Mouse (Mus musculus) liver, embryonic 16.5 days (tissue): Measurements from ENCODE around the gene Vmn1r43. TPM values are rescaled to one million over a fixed set of nuclear protein-coding genes. Genes with fewer than 3 reads are reported as not detected.

Experiments
- ATAC-seq: fragments of 200-750 bp; cut with Nextera tagmentation; 2 replicates; pipeline ENCODE4 v1.8.0; 2017; ENCODE audit warnings: low read depth, mild to moderate bottlenecking, moderate number of reproducible peaks, moderate library complexity
- H3K27ac ChIP-seq: fragments of 300-500 bp; sonication (generic); 2 replicates; pipeline ENCODE4 v1.5.1; 2014; ENCODE audit warnings: mild to moderate bottlenecking, low read length
- H3K27me3 ChIP-seq: fragments of 300-500 bp; sonication (generic); 2 replicates; pipeline ENCODE4 v1.6.1; 2014; ENCODE audit warnings: low read depth, low read length, mixed read lengths; ENCODE audit not compliant: control insufficient read depth, insufficient read depth
- H3K36me3 ChIP-seq: fragments of 300-500 bp; sonication (generic); 2 replicates; pipeline ENCODE4 v1.6.1; 2014; ENCODE audit warnings: mild to moderate bottlenecking; ENCODE audit not compliant: control insufficient read depth, insufficient read depth
- H3K4me1 ChIP-seq: fragments of 300-500 bp; sonication (generic); 2 replicates; pipeline ENCODE4 v1.6.1; 2014; ENCODE audit warnings: low read depth, low read length, mixed read lengths; ENCODE audit not compliant: control insufficient read depth
- H3K4me2 ChIP-seq: fragments of 300-500 bp; sonication (generic); 2 replicates; pipeline ENCODE4 v1.6.1; 2014; ENCODE audit warnings: low read depth, low read length, mixed read lengths
- H3K4me3 ChIP-seq: fragments of 300-500 bp; sonication (generic); 2 replicates; pipeline ENCODE4 v1.5.1; 2014; ENCODE audit warnings: low read depth, mild to moderate bottlenecking, low read length
- H3K9ac ChIP-seq: fragments of 300-500 bp; sonication (generic); 2 replicates; pipeline ENCODE4 v1.6.1; 2014; ENCODE audit warnings: low read depth, low read length
- H3K9me3 ChIP-seq: fragments of 300-500 bp; sonication (generic); replicated peaks from 2 replicates; pipeline ENCODE4 v1.6.1; 2016; ENCODE audit warnings: low read length; ENCODE audit not compliant: control insufficient read depth
- WGBS: fragments of 180-500 bp; shearing (Covaris S2); extraction: QIAGEN DNeasy Blood & Tissue Kit; methylation state at CpG from one replicate; pipeline ENCODE4 v1.1.7; 2014; ENCODE audit not compliant: insufficient replicate concordance; 5-methylcytosine and 5-hydroxymethylcytosine counted together
- polyA plus RNA-seq: library from polyadenylated mRNA; unstranded; fragments of >200 nt; fragmentation: Nextera tagmentation; extraction: Ambion mirVana; gene quantifications from 2 replicates; pipeline ENCODE4 v1.2.1, GENCODE M21; 2015

Vmn1r43 gene
- polyA plus RNA-seq, 1 experiment from 2014 or later, result not detected

GRCm38 (mm10) chr6:89857552-89857951 is 18.7 kb downstream of the Vmn1r43 start:
- WGBS, result 48% methylated on average over 3 of the region's 3 CpGs
- H3K27ac ChIP-seq, result no peak overlapping the region
- H3K9me3 ChIP-seq, result 0 out of 2 replicates have a peak, but pooled peaks cover 2% of the 10 kb centered on the region
- H3K9ac ChIP-seq, result no peak overlapping the region
- no peak overlapping the region for H3K4me3 ChIP-seq
- H3K4me1 ChIP-seq, result no peaks in the 10 kb centered on the region
- H3K36me3 ChIP-seq, result no peaks in the 10 kb centered on the region
- ATAC-seq, result no peak
- no peak overlapping the region for H3K4me2 ChIP-seq
- no peaks in the 10 kb centered on the region for H3K27me3 ChIP-seq

Other genes starting within 250 kb of the Vmn1r43 start
- 1.9 and 2.2 TPM in 2 replicates for gene Txnrd3, start 232.4 kb downstream of the Vmn1r43 start, polyA plus RNA-seq
- gene Vmn1r40, start 168.9 kb downstream of the Vmn1r43 start, polyA plus RNA-seq, result not detected in 2 replicates
- gene Vmn1r41, start 135.6 kb downstream of the Vmn1r43 start, polyA plus RNA-seq, result not detected in 2 replicates
- gene Vmn1r42, start within 50 bp of the Vmn1r43 start, polyA plus RNA-seq, result not detected in 2 replicates
- not detected in 2 replicates for gene Vmn1r44, start 7.2 kb upstream of the Vmn1r43 start, polyA plus RNA-seq
- not detected in 2 replicates for gene Vmn1r45, start 64.2 kb upstream of the Vmn1r43 start, polyA plus RNA-seq
- not detected in 2 replicates for gene Vmn1r46, start 92.9 kb upstream of the Vmn1r43 start, polyA plus RNA-seq
- not detected in 2 replicates for gene Vmn1r47, start 139.7 kb upstream of the Vmn1r43 start, polyA plus RNA-seq
- gene Vmn1r48, start 160.4 kb upstream of the Vmn1r43 start, polyA plus RNA-seq, result not detected in 2 replicates
- gene Vmn1r49, start 202.1 kb upstream of the Vmn1r43 start, polyA plus RNA-seq, result not detected in 2 replicates
- not detected in 2 replicates for gene Vmn1r50, start 225.0 kb upstream of the Vmn1r43 start, polyA plus RNA-seq
- not detected in 2 replicates for gene Vmn1r51, start 246.2 kb upstream of the Vmn1r43 start, polyA plus RNA-seq